Mouse (Mus musculus) stomach, embryonic 14.5 days (tissue): ENCODE data around the gene Ssbp2. TPM values are rescaled to one million over a fixed set of nuclear protein-coding genes. Genes with fewer than 3 reads are reported as not detected.

Experiments used
- ATAC-seq: fragments of 200-750 bp; cut with Nextera tagmentation; 2 replicates; pipeline ENCODE4 v1.8.0; 2017; ENCODE audit warnings: low read depth, moderate TSS enrichment; ENCODE audit not compliant: insufficient number of reproducible peaks, insufficient read depth, low FRiP score
- H3K27ac ChIP-seq: fragments of 300-500 bp; sonication (generic); 2 replicates; pipeline ENCODE4 v1.5.1; 2014; ENCODE audit warnings: mild to moderate bottlenecking, low read length, moderate library complexity, mixed read lengths
- H3K27me3 ChIP-seq: fragments of 300-500 bp; sonication (generic); 2 replicates; pipeline ENCODE4 v1.6.1; 2014; ENCODE audit warnings: low read length, control low read depth, mixed read lengths; ENCODE audit not compliant: control insufficient read depth, insufficient read depth
- H3K36me3 ChIP-seq: fragments of 300-500 bp; sonication (generic); 2 replicates; pipeline ENCODE4 v1.6.1; 2014; ENCODE audit warnings: mild to moderate bottlenecking, control low read depth, low read length, moderate library complexity, mixed read lengths; ENCODE audit not compliant: control insufficient read depth, insufficient read depth
- H3K4me1 ChIP-seq: fragments of 300-500 bp; sonication (generic); 2 replicates; pipeline ENCODE4 v1.6.1; 2014; ENCODE audit warnings: low read length, control low read depth, mixed read lengths; ENCODE audit not compliant: control insufficient read depth, insufficient read depth
- H3K4me2 ChIP-seq: fragments of 300-500 bp; sonication (generic); replicated peaks from 2 replicates; pipeline ENCODE4 v1.6.1; 2014; ENCODE audit warnings: low read depth, low read length, control low read depth
- H3K4me3 ChIP-seq: fragments of 300-500 bp; sonication (generic); 2 replicates; pipeline ENCODE4 v1.5.1; 2014; ENCODE audit warnings: low read depth, low read length, control low read depth
- H3K9ac ChIP-seq: fragments of 300-500 bp; sonication (generic); replicated peaks from 2 replicates; pipeline ENCODE4 v1.6.1; 2014; ENCODE audit warnings: low read depth, mild to moderate bottlenecking, control low read depth, low read length, moderate library complexity, mixed read lengths
- H3K9me3 ChIP-seq: fragments of 300-500 bp; sonication (generic); 2 replicates; pipeline ENCODE4 v1.6.1; 2016; ENCODE audit warnings: low read depth, low read length, control low read depth; ENCODE audit not compliant: control insufficient read depth
- WGBS: fragments of 180-500 bp; shearing (Covaris S2); extraction: QIAGEN DNeasy Blood & Tissue Kit; methylation state at CpG from one replicate; pipeline ENCODE4 v1.1.7; 2014; 5-methylcytosine and 5-hydroxymethylcytosine counted together
- polyA plus RNA-seq: library from polyadenylated mRNA; unstranded; fragments of >200 nt; fragmentation: Nextera tagmentation; extraction: Ambion mirVana; gene quantifications from 2 replicates; pipeline ENCODE4 v1.2.1, GENCODE M21; 2014

The Ssbp2 gene
- polyA plus RNA-seq, 1 experiment from 2014 or later = 171 TPM

- Histone ChIP-seq H3K4me2 (no peak overlapping the region), H3K27ac (no peak overlapping the region), H3K9ac (no peak overlapping the region), H3K36me3 (no peaks in the 10 kb centered on the region), H3K4me3 (no peak overlapping the region), H3K9me3 (no peaks in the 10 kb centered on the region), H3K27me3 (no peaks in the 10 kb centered on the region), H3K4me1 (no peaks in the 10 kb centered on the region)
- WGBS = 38% methylated on average over 7 of the region's 7 CpGs
- no peak for ATAC-seq
These were observed 174.0 kb downstream of the Ssbp2 start for GRCm38 (mm10) chr13:91634123-91634522.

- WGBS = 88% methylated on average over 2 of the region's 2 CpGs
- Histone ChIP-seq H3K9ac (no peak overlapping the region), H3K27me3 (no peaks in the 10 kb centered on the region), H3K4me2 (no peak overlapping the region), H3K4me3 (no peak overlapping the region), H3K4me1 (0 out of 2 replicates have a peak, but pooled peaks cover 2% of the 10 kb centered on the region), H3K36me3 (no peaks in the 10 kb centered on the region), H3K9me3 (no peaks in the 10 kb centered on the region), H3K27ac (no peak overlapping the region)
- ATAC-seq = no peak
These were observed 175.9 kb downstream of the Ssbp2 start for GRCm38 (mm10) chr13:91635957-91636356.

- ATAC-seq = peak; percentile 74; the same call in 1 of the 2 replicates
- H3K27me3 ChIP-seq = no peaks in the 10 kb centered on the region
- no peak overlapping the region for H3K4me3 ChIP-seq
- no peaks in the 10 kb centered on the region for H3K9me3 ChIP-seq
- H3K4me2 ChIP-seq = no peak overlapping the region
- WGBS = 18% methylated on average over 5 of the region's 5 CpGs
- H3K36me3 ChIP-seq = no peaks in the 10 kb centered on the region
- H3K9ac ChIP-seq = no peak overlapping the region
- no peak overlapping the region for H3K27ac ChIP-seq
- H3K4me1 ChIP-seq = 0 out of 2 replicates have a peak, but pooled peaks cover 2% of the 10 kb centered on the region
These were observed 176.7 kb downstream of the Ssbp2 start for GRCm38 (mm10) chr13:91636814-91637213.

GRCm38 (mm10) chr13:91638836-91639235 is 178.8 kb downstream of the Ssbp2 start:
- 76% methylated on average over 5 of the region's 5 CpGs for WGBS
- H3K27ac ChIP-seq = no peak overlapping the region
- no peak for ATAC-seq
- no peaks in the 10 kb centered on the region for H3K27me3 ChIP-seq
- H3K36me3 ChIP-seq = no peaks in the 10 kb centered on the region
- H3K4me3 ChIP-seq = no peak overlapping the region
- no peak overlapping the region for H3K9ac ChIP-seq
- H3K4me1 ChIP-seq = 0 out of 2 replicates have a peak, but pooled peaks cover 2% of the 10 kb centered on the region
- no peak overlapping the region for H3K4me2 ChIP-seq
- H3K9me3 ChIP-seq = no peaks in the 10 kb centered on the region

- Histone ChIP-seq H3K36me3 (no peaks in the 10 kb centered on the region), H3K4me3 (no peak overlapping the region), H3K9ac (no peak overlapping the region), H3K9me3 (no peaks in the 10 kb centered on the region), H3K4me1 (0 out of 2 replicates have a peak, but pooled peaks cover 2% of the 10 kb centered on the region), H3K27me3 (no peaks in the 10 kb centered on the region), H3K27ac (no peak overlapping the region), H3K4me2 (no peak overlapping the region)
- no peak for ATAC-seq
- WGBS = 64% methylated on average over 5 of the region's 5 CpGs
These were observed 180.1 kb downstream of the Ssbp2 start for GRCm38 (mm10) chr13:91640219-91640618.

- 48% methylated on average over 6 of the region's 6 CpGs for WGBS
- Histone ChIP-seq H3K4me1 (no peaks in the 10 kb centered on the region), H3K4me3 (no peak overlapping the region), H3K9ac (no peak overlapping the region), H3K27me3 (no peaks in the 10 kb centered on the region), H3K4me2 (no peak overlapping the region), H3K36me3 (no peaks in the 10 kb centered on the region), H3K27ac (no peak overlapping the region), H3K9me3 (no peaks in the 10 kb centered on the region)
- 0 out of 2 replicates have a peak, but pooled peaks have one; percentile 53 for ATAC-seq
These were observed 188.2 kb downstream of the Ssbp2 start for GRCm38 (mm10) chr13:91648240-91648639.

- WGBS = 70% methylated on average over 7 of the region's 7 CpGs
- Histone ChIP-seq H3K9me3 (no peaks in the 10 kb centered on the region), H3K27ac (no peak overlapping the region), H3K4me2 (no peak overlapping the region), H3K9ac (no peak overlapping the region), H3K4me1 (no peaks in the 10 kb centered on the region), H3K27me3 (no peaks in the 10 kb centered on the region), H3K36me3 (no peaks in the 10 kb centered on the region), H3K4me3 (no peak overlapping the region)
- ATAC-seq = no peak
These were observed 189.8 kb downstream of the Ssbp2 start for GRCm38 (mm10) chr13:91649926-91650325.

- no peak overlapping the region for H3K4me3 ChIP-seq
- no peaks in the 10 kb centered on the region for H3K4me1 ChIP-seq
- no peak overlapping the region for H3K4me2 ChIP-seq
- 52% methylated on average over 5 of the region's 5 CpGs for WGBS
- H3K9me3 ChIP-seq = no peaks in the 10 kb centered on the region
- no peaks in the 10 kb centered on the region for H3K36me3 ChIP-seq
- H3K9ac ChIP-seq = no peak overlapping the region
- no peaks in the 10 kb centered on the region for H3K27me3 ChIP-seq
- no peak for ATAC-seq
- H3K27ac ChIP-seq = no peak overlapping the region
These were observed 201.1 kb downstream of the Ssbp2 start for GRCm38 (mm10) chr13:91661068-91661795.

- no peak overlapping the region for H3K4me2 ChIP-seq
- no peaks in the 10 kb centered on the region for H3K4me1 ChIP-seq
- ATAC-seq = no peak
- no peak overlapping the region for H3K9ac ChIP-seq
- no peak overlapping the region for H3K4me3 ChIP-seq
- H3K27me3 ChIP-seq = no peaks in the 10 kb centered on the region
- no peaks in the 10 kb centered on the region; the same call in 1 of the 2 replicates for H3K36me3 ChIP-seq
- no peak overlapping the region for H3K27ac ChIP-seq
- no peaks in the 10 kb centered on the region for H3K9me3 ChIP-seq
- 45% methylated on average over 2 of the region's 2 CpGs for WGBS
These were observed 202.7 kb downstream of the Ssbp2 start for GRCm38 (mm10) chr13:91662751-91663150.
